Mouse (Mus musculus) erythroblast, embryonic 14.5 days (primary cell): ENCODE results near the gene Pou2f1.

Source experiments
- GATA1 ChIP-seq: IDR thresholded peaks from 2 replicates; pipeline ENCODE4 v1.6.1; 2012; ENCODE audit warnings: low read length, inconsistent platforms, mixed read lengths
- TAL1 ChIP-seq: IDR thresholded peaks from 3 replicates; pipeline ENCODE4 v1.6.1; 2012; ENCODE audit warnings: low read length, inconsistent platforms, mixed read lengths

DNA sequence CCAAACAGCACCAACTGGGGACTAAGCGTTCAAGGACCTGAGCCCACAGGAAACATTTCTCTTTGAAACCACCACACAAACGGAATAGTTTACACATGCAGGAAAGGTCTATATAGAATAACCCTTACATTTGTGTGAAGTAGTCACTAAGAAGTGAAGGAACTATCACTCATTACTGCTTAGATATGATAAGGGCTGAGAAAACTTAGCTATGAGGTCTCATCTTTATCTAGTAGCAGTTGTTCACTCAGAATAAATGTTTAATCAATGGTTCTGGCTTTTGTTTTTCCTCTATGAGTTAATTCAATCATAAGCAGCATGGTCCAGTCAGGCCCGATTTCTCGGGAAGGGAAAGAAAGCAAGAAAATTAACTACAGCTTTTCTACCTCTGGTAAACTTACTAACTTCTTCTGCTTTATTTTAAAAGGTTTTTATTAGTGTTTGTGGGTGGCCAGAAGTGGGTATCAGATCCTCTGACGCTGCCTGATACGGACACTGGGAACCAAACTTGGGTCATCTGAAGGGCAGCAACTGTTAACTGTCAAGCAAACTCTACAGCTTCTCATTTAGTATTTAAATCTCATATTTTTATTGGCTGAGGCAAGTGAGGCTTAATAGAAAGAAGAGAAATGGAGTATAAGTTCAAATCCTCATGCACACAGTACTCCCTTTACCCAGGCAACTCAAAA is 40.7 kb downstream of the Pou2f1 start:
- TF ChIP-seq GATA1 (no peak), TAL1 (no peak)
